Mouse (Mus musculus) testis, adult 2 months (tissue): ENCODE data around the gene Wfdc5. TPM values are rescaled to one million over a fixed set of nuclear protein-coding genes. Genes with fewer than 3 reads are reported as not detected.

Source experiments
- H3K27ac ChIP-seq: fragments of 200-500 bp; 2 replicates; pipeline ENCODE4 v1.5.1; 2012; ENCODE audit warnings: low read depth, low read length; ENCODE audit not compliant: control insufficient read depth, insufficient read depth
- H3K27me3 ChIP-seq: fragments of 200-500 bp; 2 replicates; pipeline ENCODE4 v1.6.1; 2012; ENCODE audit warnings: mild to moderate bottlenecking, low read length, moderate library complexity; ENCODE audit not compliant: control insufficient read depth, insufficient read depth
- H3K36me3 ChIP-seq: fragments of 200-500 bp; 2 replicates; pipeline ENCODE4 v1.6.1; 2012; ENCODE audit warnings: mild to moderate bottlenecking, low read length; ENCODE audit not compliant: control insufficient read depth, insufficient read depth
- H3K4me1 ChIP-seq: fragments of 200-500 bp; 2 replicates; pipeline ENCODE4 v1.6.1; 2012; ENCODE audit warnings: low read length; ENCODE audit not compliant: control insufficient read depth, insufficient read depth
- H3K4me3 ChIP-seq: fragments of 200-500 bp; 2 replicates; pipeline ENCODE4 v1.5.1; 2012; ENCODE audit warnings: low read depth, mild to moderate bottlenecking, low read length, moderate library complexity, mixed read lengths; ENCODE audit not compliant: control insufficient read depth
- CTCF ChIP-seq: fragments of 200-500 bp; IDR thresholded peaks from 2 replicates; pipeline ENCODE4 v1.5.1; 2012; ENCODE audit warnings: low read depth, mild to moderate bottlenecking, inconsistent platforms, low read length, moderate library complexity; ENCODE audit not compliant: control insufficient read depth, insufficient read depth, insufficient replicate concordance
- POLR2A ChIP-seq: fragments of 200-500 bp; IDR thresholded peaks from 2 replicates; pipeline ENCODE4 v1.6.1; 2012; ENCODE audit warnings: low read depth, mild to moderate bottlenecking, inconsistent platforms, low read length, moderate library complexity; ENCODE audit not compliant: control insufficient read depth
- polyA plus RNA-seq: library from polyadenylated mRNA; depleted of rRNA; stranded (reverse); fragments of >200 nt; gene quantifications from 2 replicates; pipeline ENCODE4 v1.2.3, GENCODE M21; 2012

Gene Wfdc5
- polyA plus RNA-seq, 1 experiment = not detected

DNA sequence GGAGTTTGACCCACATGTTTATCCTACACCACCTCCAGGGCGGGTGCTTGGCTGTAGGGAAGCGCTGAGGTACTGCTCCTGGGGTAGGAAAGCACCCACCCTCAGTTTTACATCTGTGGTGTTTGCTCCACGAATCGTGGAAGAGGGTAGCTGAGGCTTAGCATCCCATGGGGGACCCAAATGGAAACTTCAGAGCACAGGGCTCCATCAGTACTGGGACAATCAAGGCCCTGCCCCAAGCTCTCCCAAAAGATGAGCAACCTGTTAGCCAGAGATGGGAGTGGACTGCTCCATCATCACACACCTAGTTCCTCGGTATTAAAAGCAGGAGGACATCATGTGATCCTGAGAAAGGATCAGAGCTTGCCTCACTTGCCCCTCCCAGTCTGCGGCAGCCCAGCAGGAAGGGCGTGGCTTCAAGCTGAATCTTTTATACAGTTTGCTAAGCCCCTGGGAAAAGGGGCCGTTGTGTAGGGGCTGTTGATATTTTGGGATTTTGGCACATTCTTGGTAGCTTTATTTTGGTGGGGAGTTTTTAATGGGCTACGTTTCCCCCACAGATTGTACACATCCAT lies 1.7 kb upstream of the Wfdc5 start:
- Histone ChIP-seq H3K27me3 (no peaks in the 10 kb centered on the region), H3K4me1 (no peaks in the 10 kb centered on the region), H3K36me3 (no peaks in the 10 kb centered on the region), H3K27ac (no peak overlapping the region), H3K4me3 (no peak overlapping the region)
- TF ChIP-seq POLR2A = no peak
- TF ChIP-seq CTCF = no peak

DNA sequence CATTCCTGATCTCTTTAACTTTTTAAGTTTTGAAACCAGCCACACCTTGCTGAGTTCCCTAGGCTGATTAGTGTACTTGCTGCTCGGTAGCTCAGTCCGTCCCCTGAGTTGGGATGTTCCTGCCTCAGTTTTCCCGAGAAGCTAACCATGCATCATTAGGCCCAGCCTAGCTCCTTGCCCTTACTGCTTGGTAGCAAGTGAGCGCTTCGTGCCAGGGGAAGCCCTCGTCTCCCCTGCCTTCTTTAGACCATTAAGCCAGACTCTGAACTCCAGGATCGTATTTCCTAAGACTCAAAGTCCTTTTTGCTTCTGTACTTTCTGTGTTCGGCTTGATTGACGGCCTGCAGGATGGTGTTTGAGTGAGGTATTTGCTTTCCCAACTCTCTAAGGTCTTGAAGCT lies 798 bp upstream of the Wfdc5 start:
- Histone ChIP-seq H3K27ac (no peak overlapping the region), H3K4me3 (no peak overlapping the region), H3K27me3 (no peaks in the 10 kb centered on the region), H3K4me1 (no peaks in the 10 kb centered on the region), H3K36me3 (no peaks in the 10 kb centered on the region)
- no peak for TF ChIP-seq CTCF

DNA sequence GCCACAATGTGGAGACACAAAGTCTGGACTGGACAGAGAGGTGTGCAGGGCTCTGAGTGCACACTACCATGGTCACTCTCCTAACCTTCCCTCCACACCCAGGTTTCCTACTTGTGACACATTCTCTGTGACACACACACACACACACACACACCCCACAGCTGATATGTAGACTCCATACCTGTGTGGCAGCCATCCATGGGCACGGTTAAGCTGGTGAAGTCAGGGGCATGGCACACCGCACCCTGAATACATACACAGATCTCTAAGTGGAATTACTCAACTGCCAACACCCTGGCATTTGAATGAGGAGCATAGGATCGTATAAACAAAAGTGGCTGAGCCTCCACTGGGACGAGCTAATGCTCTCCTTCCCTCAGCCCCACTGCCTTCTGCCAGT lies 1.8 kb downstream of the Wfdc5 start:
- H3K4me1 ChIP-seq = no peaks in the 10 kb centered on the region
- H3K27me3 ChIP-seq = no peaks in the 10 kb centered on the region
- H3K4me3 ChIP-seq = no peak overlapping the region
- no peak overlapping the region for H3K27ac ChIP-seq
- TF ChIP-seq CTCF (no peak), POLR2A (no peak)
- no peaks in the 10 kb centered on the region for H3K36me3 ChIP-seq

DNA sequence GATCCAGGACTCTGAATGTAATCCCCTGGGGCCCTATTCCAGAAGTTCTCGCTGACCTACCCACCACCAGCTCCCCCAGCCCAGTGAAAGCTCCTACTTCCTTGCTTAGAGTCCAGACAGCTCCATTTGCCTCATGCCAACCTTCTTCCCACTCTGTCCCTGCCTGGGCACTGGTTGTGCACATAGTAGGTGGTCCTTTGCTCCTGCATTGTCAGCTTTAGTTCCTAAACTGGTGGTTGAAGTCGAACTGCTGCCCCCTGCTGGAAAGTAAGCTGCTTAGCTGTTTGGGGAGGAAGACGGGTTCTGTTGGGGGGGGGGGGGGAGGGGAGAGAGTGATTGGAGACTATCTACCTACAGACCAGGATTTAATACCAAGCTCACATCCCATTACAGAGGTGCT lies 2.4 kb downstream of the Wfdc5 start:
- Histone ChIP-seq H3K27ac (no peak overlapping the region), H3K4me1 (no peaks in the 10 kb centered on the region), H3K36me3 (no peaks in the 10 kb centered on the region), H3K4me3 (no peak overlapping the region), H3K27me3 (no peaks in the 10 kb centered on the region)
- TF ChIP-seq POLR2A = no peak
- TF ChIP-seq CTCF = peak; percentile 22; the same call in 1 of the 2 replicates

- Histone ChIP-seq H3K27ac (no peak overlapping the region), H3K27me3 (no peaks in the 10 kb centered on the region), H3K36me3 (no peaks in the 10 kb centered on the region), H3K4me1 (no peaks in the 10 kb centered on the region), H3K4me3 (no peak overlapping the region)
- no peak for TF ChIP-seq POLR2A
- no peak for TF ChIP-seq CTCF
These were observed 4.7 kb downstream of the Wfdc5 start for GRCm38 (mm10) chr2:164177831-164178230.

GRCm38 (mm10) chr2:164175850-164176249 lies 6.7 kb downstream of the Wfdc5 start:
- TF ChIP-seq CTCF = no peak
- TF ChIP-seq POLR2A = no peak
- Histone ChIP-seq H3K27me3 (no peaks in the 10 kb centered on the region), H3K27ac (no peak overlapping the region)

GRCm38 (mm10) chr2:164174649-164175395 lies 7.7 kb downstream of the Wfdc5 start:
- Histone ChIP-seq H3K27me3 (no peaks in the 10 kb centered on the region), H3K4me3 (no peak overlapping the region), H3K4me1 (peaks cover 17% of the 10 kb centered on the region), H3K27ac (no peak overlapping the region), H3K36me3 (no peaks in the 10 kb centered on the region)
- TF ChIP-seq POLR2A (no peak), CTCF (no peak)

More at GRCm38 (mm10) chr2:164175850-164176249, 6.7 kb downstream of the Wfdc5 start:
- H3K4me3 ChIP-seq = no peak overlapping the region
- H3K4me1 ChIP-seq = peaks cover 8% of the 10 kb centered on the region
- H3K36me3 ChIP-seq = no peaks in the 10 kb centered on the region
